Mouse (Mus musculus) liver, adult 2 months (tissue): ENCODE measurements at regions not wholly inside any gene's neighbourhood (a gene's known extent, or its start where the extent isn't known, plus 50 kb on each side); places are given as distances from the start of the nearest gene placed in this dataset.
"Not testable (repeated sequence)": the region's sequence is repeated elsewhere in the genome, so short reads cannot be mapped to it uniquely, and the experiment has no call there.

ENCODE experiments used
- DNase-seq: peaks from one replicate; pipeline ENCODE4 v3.0.0-alpha.2; 2011; ENCODE audit warnings: low read depth, low spot score; ENCODE audit errors: extremely low read depth
- H3K27ac ChIP-seq: fragments of 200-500 bp; replicated peaks from 2 replicates; pipeline ENCODE4 v1.5.1; 2012; ENCODE audit warnings: low read depth, mild to moderate bottlenecking, control low read depth, inconsistent platforms, low read length; ENCODE audit not compliant: insufficient read depth
- H3K27me3 ChIP-seq: fragments of 200-500 bp; 2 replicates; pipeline ENCODE4 v1.6.1; 2012; ENCODE audit warnings: mild to moderate bottlenecking, moderate library complexity, low read length, inconsistent platforms; ENCODE audit not compliant: control insufficient read depth, insufficient read depth
- H3K36me3 ChIP-seq: fragments of 200-500 bp; 2 replicates; pipeline ENCODE4 v1.6.1; 2012; ENCODE audit warnings: low read length, inconsistent platforms; ENCODE audit not compliant: control insufficient read depth, insufficient read depth
- H3K4me1 ChIP-seq: fragments of 200-500 bp; 2 replicates; pipeline ENCODE4 v1.6.1; 2011; ENCODE audit warnings: low read length; ENCODE audit not compliant: control insufficient read depth, insufficient read depth
- H3K4me3 ChIP-seq: fragments of 200-500 bp; 2 replicates; pipeline ENCODE4 v1.5.1; 2011; ENCODE audit warnings: low read depth, mild to moderate bottlenecking, control low read depth, low read length, moderate library complexity; ENCODE audit not compliant: insufficient read depth
- H3K79me2 ChIP-seq: fragments of 200-500 bp; 2 replicates; pipeline ENCODE4 v1.6.1; 2012; ENCODE audit warnings: inconsistent platforms, mild to moderate bottlenecking, low read length, moderate library complexity; ENCODE audit not compliant: control insufficient read depth, insufficient read depth
- H3K9ac ChIP-seq: fragments of 200-500 bp; 2 replicates; pipeline ENCODE4 v1.6.1; 2012; ENCODE audit warnings: low read depth, mild to moderate bottlenecking, control low read depth, inconsistent platforms, low read length
- CTCF ChIP-seq: fragments of 200-500 bp; IDR thresholded peaks from 2 replicates; pipeline ENCODE4 v1.5.1; 2011; ENCODE audit warnings: low read depth, low read length, control low read depth
- POLR2A ChIP-seq: fragments of 200-500 bp; IDR thresholded peaks from 2 replicates; pipeline ENCODE4 v1.6.1; 2011; ENCODE audit warnings: low read length, control low read depth; ENCODE audit not compliant: insufficient read depth; ENCODE audit errors: extremely low read depth
- WGBS: fragments of 180-500 bp; shearing (Covaris S2); methylation state at CpG from one replicate; pipeline ENCODE4 v1.1.7; 2018; 5-methylcytosine and 5-hydroxymethylcytosine counted together

DNA sequence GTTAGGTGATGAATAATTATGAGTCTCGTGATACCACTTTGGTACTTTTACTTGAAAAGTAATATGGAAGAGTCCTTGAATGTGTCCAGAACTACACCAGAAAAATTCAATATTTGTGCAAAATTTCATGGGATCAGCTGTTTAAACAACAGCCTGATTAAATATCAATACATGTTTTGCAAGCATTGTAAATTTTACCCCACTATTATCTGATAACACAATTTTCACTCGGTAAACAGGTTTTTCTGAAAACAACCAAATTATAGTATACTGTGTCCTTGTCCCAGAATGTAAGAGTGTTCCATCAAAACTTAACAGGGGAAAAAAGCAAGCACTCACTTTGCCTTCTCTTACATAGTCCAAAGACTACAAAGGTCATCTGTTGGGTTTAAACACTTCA, 343.1 kb upstream of the Fign start:
- Histone ChIP-seq H3K27me3 (no peaks in the 10 kb centered on the region), H3K4me1 (no peaks in the 10 kb centered on the region; the same call in 1 of the 2 replicates), H3K36me3 (no peaks in the 10 kb centered on the region), H3K4me3 (no peak overlapping the region), H3K27ac (no peak overlapping the region), H3K79me2 (no peaks in the 10 kb centered on the region), H3K9ac (no peak overlapping the region)
- DNase-seq = peak; percentile 94
- no peak for TF ChIP-seq CTCF
- TF ChIP-seq POLR2A = no peak
- 17% methylated on average over 2 of the region's 2 CpGs for WGBS

DNA sequence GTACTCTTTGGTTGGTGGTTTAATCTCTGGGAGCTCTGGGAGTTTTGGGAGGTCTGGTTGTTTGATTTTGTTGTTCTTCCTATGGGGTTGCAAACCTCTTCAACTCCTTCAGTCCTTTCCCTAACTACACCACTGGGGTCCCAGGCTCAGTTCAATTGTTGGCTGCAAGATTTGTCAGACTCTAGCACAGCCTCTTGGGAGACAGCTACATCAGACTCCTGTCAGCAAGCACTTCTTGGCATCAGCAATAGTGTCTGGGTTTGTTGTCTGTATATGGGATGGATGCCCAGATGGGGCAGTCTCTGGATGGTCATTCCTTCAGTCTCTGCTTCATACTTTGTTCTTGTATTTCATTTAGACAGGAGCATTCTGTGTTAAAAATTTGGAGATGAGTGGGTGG, 319.3 kb upstream of the Fign start:
- H3K9ac ChIP-seq, H3K27ac ChIP-seq, H3K36me3 ChIP-seq, H3K4me3 ChIP-seq, H3K27me3 ChIP-seq, DNase-seq, H3K79me2 ChIP-seq, H3K4me1 ChIP-seq: not testable (repeated sequence)

DNA sequence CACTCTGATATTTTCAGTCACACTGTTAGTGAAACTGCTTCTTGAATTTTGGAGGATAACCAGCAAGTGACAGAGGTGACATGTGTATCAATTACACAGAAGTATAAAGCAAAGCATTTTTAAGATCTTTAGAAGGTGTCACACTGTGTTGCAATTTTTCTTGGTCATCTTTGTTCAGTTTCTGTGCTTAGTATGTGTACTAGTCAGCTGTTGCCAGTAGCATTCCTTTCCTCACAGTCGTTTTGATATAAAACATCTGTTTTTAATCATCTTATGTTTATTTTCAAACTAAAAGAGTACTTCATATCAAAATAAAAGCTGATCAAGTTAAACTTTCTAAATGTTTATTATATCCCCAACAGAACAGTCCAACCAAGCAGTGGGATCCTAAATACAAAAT, 316.0 kb upstream of the Fign start:
- TF ChIP-seq POLR2A = no peak
- TF ChIP-seq CTCF = no peak
- Histone ChIP-seq H3K4me1 (no peaks in the 10 kb centered on the region), H3K27ac (no peak overlapping the region), H3K9ac (no peak overlapping the region), H3K79me2 (no peaks in the 10 kb centered on the region), H3K27me3 (no peaks in the 10 kb centered on the region), H3K36me3 (no peaks in the 10 kb centered on the region), H3K4me3 (no peak overlapping the region)
- DNase-seq = peak; percentile 15
- 57% methylated on average over 1 of the region's 1 CpGs for WGBS

DNA sequence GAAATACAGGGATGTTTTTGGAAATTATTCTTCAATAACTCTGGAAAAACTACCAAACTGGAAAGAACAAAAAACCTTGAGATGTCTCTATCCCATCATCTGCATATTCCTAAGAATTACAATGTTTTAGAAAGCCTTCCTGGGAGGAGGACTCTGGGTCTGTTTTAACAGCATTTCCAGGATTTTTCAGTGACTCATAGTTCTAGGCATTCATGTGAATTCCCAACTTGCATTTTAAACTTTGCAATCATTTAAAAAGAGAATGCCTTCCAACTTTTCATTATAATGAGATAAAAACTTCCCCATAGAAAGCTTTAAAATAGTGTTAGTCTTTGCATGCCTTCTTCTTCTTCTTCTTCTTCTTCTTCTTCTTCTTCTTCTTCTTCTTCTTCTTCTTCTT, 315.4 kb upstream of the Fign start:
- no peaks in the 10 kb centered on the region for H3K36me3 ChIP-seq
- no peaks in the 10 kb centered on the region for H3K4me1 ChIP-seq
- no peaks in the 10 kb centered on the region for H3K79me2 ChIP-seq
- no peak overlapping the region for H3K4me3 ChIP-seq
- no peak overlapping the region for H3K27ac ChIP-seq
- H3K27me3 ChIP-seq = no peaks in the 10 kb centered on the region
- TF ChIP-seq CTCF (no peak), POLR2A (no peak)
- no peak overlapping the region for H3K9ac ChIP-seq
- DNase-seq = peak; percentile 4

DNA sequence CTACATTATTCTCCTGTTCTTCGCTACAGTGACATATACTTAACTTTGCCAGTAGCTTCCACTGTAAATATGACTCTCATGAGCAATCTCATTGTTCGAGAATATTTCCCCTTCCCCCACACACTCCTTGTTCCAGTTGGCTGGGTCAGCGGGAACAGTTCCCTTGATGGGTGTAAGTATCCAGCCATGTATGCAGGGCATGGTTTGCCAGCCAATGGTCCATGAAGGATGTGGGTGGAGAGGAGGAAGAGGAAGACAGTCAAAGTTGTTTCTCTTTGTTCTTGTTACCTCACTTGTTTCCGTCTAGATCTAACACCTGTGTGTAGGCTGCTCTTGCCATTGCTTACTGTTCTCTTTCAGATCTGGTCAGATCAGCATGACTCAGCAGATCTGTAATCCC, 298.1 kb upstream of the Fign start:
- Histone ChIP-seq H3K36me3 (no peaks in the 10 kb centered on the region), H3K4me1 (no peaks in the 10 kb centered on the region), H3K27me3 (no peaks in the 10 kb centered on the region; the same call in 1 of the 2 replicates), H3K79me2 (no peaks in the 10 kb centered on the region), H3K9ac (no peak overlapping the region), H3K4me3 (no peak overlapping the region), H3K27ac (no peak overlapping the region)
- no peak for TF ChIP-seq CTCF
- no peak for TF ChIP-seq POLR2A
- 87% methylated on average over 4 of the region's 4 CpGs for WGBS
- DNase-seq = no peak

DNA sequence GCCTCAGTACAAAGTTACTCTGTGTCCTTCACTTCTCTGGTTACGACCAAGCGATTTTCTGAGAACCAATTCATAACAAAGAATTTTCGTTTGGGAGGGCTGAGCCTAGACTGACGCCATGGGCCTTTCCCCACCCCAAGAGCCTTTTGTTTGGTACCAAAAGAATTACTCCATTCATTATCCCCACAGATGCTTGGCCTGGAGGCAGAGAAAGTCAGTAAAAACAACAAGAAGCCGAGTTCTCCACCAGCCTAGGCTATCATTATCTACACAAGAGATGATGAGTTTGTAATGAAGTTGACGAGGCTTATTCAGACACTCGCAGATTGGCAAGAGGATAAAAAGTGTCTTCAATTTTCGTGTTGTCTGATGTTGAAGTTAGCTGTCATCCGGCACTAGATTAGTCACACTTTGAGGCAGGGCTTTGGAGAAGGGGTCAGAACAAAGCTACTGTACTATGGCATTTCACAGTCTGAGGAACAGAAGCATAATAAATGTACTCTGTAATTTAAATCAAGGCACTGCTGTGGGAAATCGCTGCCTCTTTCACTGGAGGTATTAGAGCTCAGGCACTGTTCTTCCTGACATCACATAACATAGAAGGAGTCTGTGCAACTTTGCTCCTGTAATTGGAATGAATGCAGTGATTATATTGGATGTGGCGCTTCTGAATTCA, 296.9 kb upstream of the Fign start:
- no peak for DNase-seq
- H3K79me2 ChIP-seq = no peaks in the 10 kb centered on the region
- 80% methylated on average over 11 of the region's 11 CpGs for WGBS
- TF ChIP-seq POLR2A (no peak), CTCF (no peak)
- no peak overlapping the region for H3K27ac ChIP-seq
- no peaks in the 10 kb centered on the region; the same call in 1 of the 2 replicates for H3K27me3 ChIP-seq
- H3K36me3 ChIP-seq = no peaks in the 10 kb centered on the region
- H3K9ac ChIP-seq = no peak overlapping the region
- no peak overlapping the region for H3K4me3 ChIP-seq
- H3K4me1 ChIP-seq = no peaks in the 10 kb centered on the region
